Comparison of ENCODE assay signal across 9 mouse cellular contexts in genomic region chr10:19932986-19933385, GRCm38 (mm10). TPM values are rescaled to one million over a fixed set of nuclear protein-coding genes. Genes with fewer than 3 reads are reported as not detected.
DNase-seq lines count a peak whose midpoint lies in the region; ATAC-seq and TF ChIP-seq lines count a peak whose summit lies in the region.
"Had no signal": no experiment of that assay in that cellular context is flagged by ENCODE, and none has a peak within 500 bp of the region (broad histone marks: within the 10 kb centered on the region; RNA-seq: fewer than 3 reads in every experiment).

No protein-coding gene starts in this region.

- peak overlapping the region; percentile 92 for H3K4me3 ChIP-seq in left cerebral cortex, adult 2 months
- H3K4me3 ChIP-seq in hindbrain, postnatal 0 days (ENCODE audit: low read length), result peak overlapping the region; percentile 85; the same call in 1 of the 2 replicates
- peak overlapping the region; percentile 81 for H3K4me3 ChIP-seq in midbrain, postnatal 0 days (ENCODE audit: low read depth, low read length)

- no peaks in the 10 kb centered on the region for H3K36me3 ChIP-seq in hindbrain, postnatal 0 days (ENCODE audit: insufficient read depth, low read length)
- H3K36me3 ChIP-seq in midbrain, postnatal 0 days (ENCODE audit: insufficient read depth, low read length), result no peaks in the 10 kb centered on the region

- 0 out of 2 replicates have a peak, but pooled peaks cover 9% of the 10 kb centered on the region for H3K27me3 ChIP-seq in hindbrain, postnatal 0 days (ENCODE audit: insufficient read depth, low read length)
- H3K27me3 ChIP-seq in midbrain, postnatal 0 days (ENCODE audit: insufficient read depth, low read length), result no peaks in the 10 kb centered on the region

- H3K27ac ChIP-seq in left cerebral cortex, adult 2 months, result no peak overlapping the region
- no peak overlapping the region for H3K27ac ChIP-seq in hindbrain, postnatal 0 days
- no peak overlapping the region for H3K27ac ChIP-seq in midbrain, postnatal 0 days (ENCODE audit: low read depth, low read length)

- no peak for ATAC-seq in hindbrain, postnatal 0 days
- no peak for ATAC-seq in midbrain, postnatal 0 days (ENCODE audit: low FRiP score)

- intact Hi-C loops in left cerebral cortex, adult 2 months (cut with DNase I), result loop anchor here (5.0 kb wide), 1 partner anchor 189 kb away; no protein-coding TSS in a partner anchor
- intact Hi-C loops in left cerebral cortex, postnatal 14 days (cut with DNase I), result loop anchor here (5.0 to 10.0 kb wide), 2 partner anchors 72 to 189 kb away; no protein-coding TSS in a partner anchor
- intact Hi-C loops in left cerebral cortex, postnatal 36 days (cut with DNase I), result loop anchor here (10.0 kb wide), 1 partner anchor 72 kb away; no protein-coding TSS in a partner anchor

- no peak for TF ChIP-seq CTCF in left cerebral cortex, adult 2 months (IDR thresholded peaks at IDR 0.05)
- TF ChIP-seq CTCF in hindbrain, postnatal 0 days (IDR thresholded peaks at IDR 0.05; ENCODE audit: low read depth), result no peak
- no peak for TF ChIP-seq CTCF in midbrain, postnatal 0 days (IDR thresholded peaks at IDR 0.05)

- no peaks in the 10 kb centered on the region for H3K9me3 ChIP-seq in hindbrain, postnatal 0 days (ENCODE audit: low read length)
- no peaks in the 10 kb centered on the region for H3K9me3 ChIP-seq in midbrain, postnatal 0 days (ENCODE audit: low read length)

- no peaks in the 10 kb centered on the region; the same call in 1 of the 2 replicates for H3K4me1 ChIP-seq in hindbrain, postnatal 0 days (ENCODE audit: insufficient read depth, low read length)
- H3K4me1 ChIP-seq in midbrain, postnatal 0 days (ENCODE audit: insufficient read depth, low read length), result no peaks in the 10 kb centered on the region

- WGBS in hindbrain, postnatal 0 days, result 41% methylated on average over 3 of the region's 3 CpGs
- 38% methylated on average over 3 of the region's 3 CpGs for WGBS in midbrain, postnatal 0 days

- peak overlapping the region; percentile 91 for H3K4me2 ChIP-seq in hindbrain, postnatal 0 days (ENCODE audit: low read depth, low read length)
- H3K4me2 ChIP-seq in midbrain, postnatal 0 days (ENCODE audit: low read depth, low read length, poor library complexity, severe bottlenecking), result peak overlapping the region; percentile 76

- H3K9ac ChIP-seq in hindbrain, postnatal 0 days (replicated peaks; ENCODE audit: low read length), result no peak overlapping the region
- H3K9ac ChIP-seq in midbrain, postnatal 0 days (replicated peaks; ENCODE audit: low read length, poor library complexity, severe bottlenecking), result no peak overlapping the region

- no peak for DNase-seq in left cerebral cortex, adult 2 months (ENCODE audit: extremely low spot score in 1 of 2, low spot score in 2 of 2)
- no peak for DNase-seq in left cerebral cortex, postnatal 14 days (ENCODE audit: low spot score in 2 of 2)
- DNase-seq in fat pad, adult 2 months (ENCODE audit: extremely low read depth, low read depth, low spot score), result peak; percentile 64
- no peak for DNase-seq in hindbrain, postnatal 0 days (ENCODE audit: low spot score)
- no peak for DNase-seq in midbrain, postnatal 0 days (ENCODE audit: low spot score)
- DNase-seq in adrenal gland, postnatal 4 days (ENCODE audit: low spot score in 2 of 2), result no peak
- DNase-seq in left cerebral cortex, postnatal 36 days (ENCODE audit: low spot score in 2 of 2), result no peak
- no peak for DNase-seq in urinary bladder, postnatal 14 days (ENCODE audit: low spot score)
- DNase-seq: thymus, postnatal 14 days had no signal

RNA-seq across cellular contexts. Expression of gene Map3k5, which starts 1.3 kb away (rescaled TPM):
- 10 to 100 TPM; 48.4 to 52.7 TPM for total RNA-seq in left cerebral cortex, adult 2 months (2021)
- total RNA-seq in left cerebral cortex, postnatal 14 days (2021), result 10 to 100 TPM; 39.9 to 47.5 TPM
- total RNA-seq in hindbrain, postnatal 0 days (2014; rRNA removed), result 4.6 and 5.5 TPM in 2 replicates
- 0.91 and 1.4 TPM in 2 replicates for polyA plus RNA-seq in hindbrain, postnatal 0 days (2015; fragmentation: Nextera tagmentation; extraction: Ambion mirVana)
- 5.3 and 7.1 TPM in 2 replicates for total RNA-seq in midbrain, postnatal 0 days (2014; rRNA removed)
- 1.3 and 1.5 TPM in 2 replicates for polyA plus RNA-seq in midbrain, postnatal 0 days (2015; fragmentation: Nextera tagmentation; extraction: Ambion mirVana)
- total RNA-seq in adrenal gland, postnatal 4 days (2021), result 10 to 100 TPM; 24.0 to 29.3 TPM
- total RNA-seq in left cerebral cortex, postnatal 36 days (2021), result 10 to 100 TPM; 43.6 to 44.4 TPM

RNA-seq across cellular contexts. Expression of gene Pex7, which starts 25.5 kb away (rescaled TPM):
- 10 to 100 TPM; 21.9 to 25.6 TPM for total RNA-seq in left cerebral cortex, adult 2 months (2021)
- total RNA-seq in left cerebral cortex, postnatal 14 days (2021), result 10 to 100 TPM; 26.1 to 27.4 TPM
- 30.6 and 40.6 TPM in 2 replicates for total RNA-seq in hindbrain, postnatal 0 days (2014; rRNA removed)
- 39.7 and 44.6 TPM in 2 replicates for polyA plus RNA-seq in hindbrain, postnatal 0 days (2015; fragmentation: Nextera tagmentation; extraction: Ambion mirVana)
- 21.6 and 24.5 TPM in 2 replicates for total RNA-seq in midbrain, postnatal 0 days (2014; rRNA removed)
- polyA plus RNA-seq in midbrain, postnatal 0 days (2015; fragmentation: Nextera tagmentation; extraction: Ambion mirVana), result 39.5 and 40.2 TPM in 2 replicates
- 10 to 100 TPM; 40.6 to 41.3 TPM for total RNA-seq in adrenal gland, postnatal 4 days (2021)
- 10 to 100 TPM; 25.6 to 28.3 TPM for total RNA-seq in left cerebral cortex, postnatal 36 days (2021)
